Mouse (Mus musculus): Measurements from ENCODE around the gene Ear14. TPM values are rescaled to one million over a fixed set of nuclear protein-coding genes. Genes with fewer than 3 reads are reported as not detected.
"Not testable (repeated sequence)": the region's sequence is repeated elsewhere in the genome, so short reads cannot be mapped to it uniquely, and the experiment has no call there.

Gene Ear14
- polyA plus RNA-seq, 1 experiment from 2014 or later: not detected

GRCm38 (mm10) chr14:51252206-51252605, 49.0 kb downstream of the Ear14 start:
- DNase-seq (ENCODE audit: low spot score): not testable (repeated sequence)

GRCm38 (mm10) chr14:51253569-51253968, 50.4 kb downstream of the Ear14 start:
- DNase-seq (ENCODE audit: low spot score): no peak

Other genes starting within 250 kb of the Ear14 start
- gene Pnp2, start 247.4 kb upstream of the Ear14 start, polyA plus RNA-seq (2015; fragmentation: Nextera tagmentation; extraction: Ambion mirVana): 0.69 and 1.1 TPM in 2 replicates
- 0.22 TPM in 1 of 2 replicates, not detected in the other for gene Rnase10, start 195.6 kb upstream of the Ear14 start, polyA plus RNA-seq (2015; fragmentation: Nextera tagmentation; extraction: Ambion mirVana)
- gene Rnase9, start 161.5 kb upstream of the Ear14 start, polyA plus RNA-seq (2015; fragmentation: Nextera tagmentation; extraction: Ambion mirVana): not detected in 2 replicates
- not detected in 2 replicates for gene Rnase11, start 153.2 kb upstream of the Ear14 start, polyA plus RNA-seq (2015; fragmentation: Nextera tagmentation; extraction: Ambion mirVana)
- gene Rnase12, start 145.7 kb upstream of the Ear14 start, polyA plus RNA-seq (2015; fragmentation: Nextera tagmentation; extraction: Ambion mirVana): 0.33 and 0.36 TPM in 2 replicates
- gene Olfr750, start 129.0 kb upstream of the Ear14 start, polyA plus RNA-seq (2015; fragmentation: Nextera tagmentation; extraction: Ambion mirVana): not detected in 2 replicates
- 29.9 and 32.1 TPM in 2 replicates for gene Rnase4, start 112.3 kb upstream of the Ear14 start, polyA plus RNA-seq (2015; fragmentation: Nextera tagmentation; extraction: Ambion mirVana)
- 5.0 and 6.0 TPM in 2 replicates for gene Ang, start 112.2 kb upstream of the Ear14 start, polyA plus RNA-seq (2015; fragmentation: Nextera tagmentation; extraction: Ambion mirVana)
- gene Eddm3b, start 89.0 kb upstream of the Ear14 start, polyA plus RNA-seq (2015; fragmentation: Nextera tagmentation; extraction: Ambion mirVana): not detected in 2 replicates
- 3.1 and 4.6 TPM in 2 replicates for gene Rnase6, start 79.5 kb upstream of the Ear14 start, polyA plus RNA-seq (2015; fragmentation: Nextera tagmentation; extraction: Ambion mirVana)
- 1.2 and 1.4 TPM in 2 replicates for gene Rnase1, start 56.6 kb upstream of the Ear14 start, polyA plus RNA-seq (2015; fragmentation: Nextera tagmentation; extraction: Ambion mirVana)
- gene Rnase2b, start 41.1 kb upstream of the Ear14 start, polyA plus RNA-seq (2015; fragmentation: Nextera tagmentation; extraction: Ambion mirVana): not detected in 2 replicates
- gene Ang2, start 4.2 kb upstream of the Ear14 start, polyA plus RNA-seq (2015; fragmentation: Nextera tagmentation; extraction: Ambion mirVana): 0.55 TPM in 1 of 2 replicates, not detected in the other
- not detected in 2 replicates for gene Rnase2a, start 52.7 kb downstream of the Ear14 start, polyA plus RNA-seq (2015; fragmentation: Nextera tagmentation; extraction: Ambion mirVana)
- gene Gm7247, start 158.4 kb downstream of the Ear14 start, polyA plus RNA-seq (2015; fragmentation: Nextera tagmentation; extraction: Ambion mirVana): not detected in 2 replicates
- gene Vmn2r88, start 207.4 kb downstream of the Ear14 start, polyA plus RNA-seq (2015; fragmentation: Nextera tagmentation; extraction: Ambion mirVana): not detected in 2 replicates
- not detected in 2 replicates for gene Vmn2r89, start 248.5 kb downstream of the Ear14 start, polyA plus RNA-seq (2015; fragmentation: Nextera tagmentation; extraction: Ambion mirVana)